Mouse (Mus musculus) forebrain, embryonic 10.5 days (tissue): ENCODE results near the gene Fam189a1. TPM values are rescaled to one million over a fixed set of nuclear protein-coding genes. Genes with fewer than 3 reads are reported as not detected.

ENCODE experiments used
- DNase-seq: peaks from one replicate; pipeline ENCODE4 v3.0.0-alpha.2; 2017; ENCODE audit warnings: low spot score; ENCODE audit errors: extremely low spot score
- H3K27ac ChIP-seq: fragments of 300-500 bp; sonication (generic); 2 replicates; pipeline ENCODE4 v1.5.1; 2016; ENCODE audit warnings: mild to moderate bottlenecking
- H3K27me3 ChIP-seq: fragments of 300-500 bp; sonication (generic); 2 replicates; pipeline ENCODE4 v1.6.1; 2016; ENCODE audit warnings: mild to moderate bottlenecking; ENCODE audit not compliant: poor library complexity, severe bottlenecking
- H3K36me3 ChIP-seq: fragments of 300-500 bp; sonication (generic); replicated peaks from 2 replicates; pipeline ENCODE4 v1.6.1; 2016; ENCODE audit warnings: mild to moderate bottlenecking, moderate library complexity
- H3K4me1 ChIP-seq: fragments of 300-500 bp; sonication (generic); 2 replicates; pipeline ENCODE4 v1.6.1; 2016
- H3K4me3 ChIP-seq: fragments of 300-500 bp; sonication (generic); 2 replicates; pipeline ENCODE4 v1.5.1; 2016; ENCODE audit warnings: mild to moderate bottlenecking, moderate library complexity
- H3K9me3 ChIP-seq: fragments of 300-500 bp; sonication (generic); 2 replicates; pipeline ENCODE4 v1.6.1; 2016; ENCODE audit warnings: mild to moderate bottlenecking, moderate library complexity
- WGBS: fragments of 180-500 bp; shearing (Covaris S2); methylation state at CpG from one replicate; pipeline ENCODE4 v1.1.7; 2016; 5-methylcytosine and 5-hydroxymethylcytosine counted together
- polyA plus RNA-seq: library from polyadenylated mRNA; unstranded; fragments of >200 nt; fragmentation: Nextera tagmentation; extraction: Ambion mirVana; gene quantifications from 2 replicates; pipeline ENCODE4 v1.2.1, GENCODE M21; 2016

The Fam189a1 gene
- polyA plus RNA-seq, 1 experiment from 2014 or later: 1.0 TPM

DNA sequence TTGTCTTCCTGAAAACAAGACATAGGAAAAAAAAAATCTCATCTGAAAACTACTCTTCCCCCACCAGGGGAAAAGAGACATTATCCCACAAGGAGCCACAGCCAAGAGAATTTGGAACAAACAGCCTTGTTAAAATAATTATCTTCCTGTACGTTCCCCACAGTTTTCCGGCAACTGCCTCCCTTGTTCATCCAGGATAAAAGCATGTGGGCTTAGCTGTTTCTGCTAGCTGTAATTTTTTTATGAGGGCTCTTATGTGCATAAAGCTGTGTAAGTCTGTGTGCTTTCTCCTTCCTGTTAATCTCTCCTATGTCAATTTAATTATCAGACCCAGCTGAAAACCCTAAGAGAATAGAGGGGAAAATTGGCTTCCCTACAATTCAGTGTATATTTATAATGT is 241.2 kb downstream of the Fam189a1 start:
- Histone ChIP-seq H3K4me3 (no peak overlapping the region), H3K4me1 (no peaks in the 10 kb centered on the region), H3K27ac (no peak overlapping the region), H3K36me3 (no peaks in the 10 kb centered on the region), H3K9me3 (no peaks in the 10 kb centered on the region), H3K27me3 (no peaks in the 10 kb centered on the region)
- WGBS: 82% methylated on average over 2 of the region's 2 CpGs
- no peak for DNase-seq

GRCm38 (mm10) chr7:64911945-64912344 is 244.4 kb downstream of the Fam189a1 start:
- no peaks in the 10 kb centered on the region for H3K27me3 ChIP-seq
- 80% methylated on average over 2 of the region's 2 CpGs for WGBS
- DNase-seq: no peak
- H3K27ac ChIP-seq: no peak overlapping the region
- no peak overlapping the region for H3K4me3 ChIP-seq
- H3K36me3 ChIP-seq: no peaks in the 10 kb centered on the region
- H3K4me1 ChIP-seq: no peaks in the 10 kb centered on the region
- no peaks in the 10 kb centered on the region for H3K9me3 ChIP-seq

- no peak for DNase-seq
- H3K9me3 ChIP-seq: no peaks in the 10 kb centered on the region
- no peak overlapping the region for H3K27ac ChIP-seq
- H3K4me3 ChIP-seq: no peak overlapping the region
- no peaks in the 10 kb centered on the region for H3K36me3 ChIP-seq
- no peaks in the 10 kb centered on the region for H3K27me3 ChIP-seq
- H3K4me1 ChIP-seq: no peaks in the 10 kb centered on the region
- WGBS: 89% methylated on average over 2 of the region's 2 CpGs
These were observed 246.2 kb downstream of the Fam189a1 start for GRCm38 (mm10) chr7:64910208-64910607.

- no peak overlapping the region for H3K4me3 ChIP-seq
- no peaks in the 10 kb centered on the region for H3K9me3 ChIP-seq
- H3K27ac ChIP-seq: no peak overlapping the region
- DNase-seq: no peak
- no peaks in the 10 kb centered on the region for H3K36me3 ChIP-seq
- H3K4me1 ChIP-seq: no peaks in the 10 kb centered on the region
- 84% methylated on average over 5 of the region's 5 CpGs for WGBS
- H3K27me3 ChIP-seq: no peaks in the 10 kb centered on the region
These were observed 249.4 kb downstream of the Fam189a1 start for GRCm38 (mm10) chr7:64906955-64907354.

GRCm38 (mm10) chr7:64905506-64905905 is 250.9 kb downstream of the Fam189a1 start:
- DNase-seq: no peak
- no peaks in the 10 kb centered on the region for H3K4me1 ChIP-seq
- WGBS: 89% methylated on average over 3 of the region's 3 CpGs
- H3K27me3 ChIP-seq: no peaks in the 10 kb centered on the region
- H3K4me3 ChIP-seq: no peak overlapping the region
- H3K36me3 ChIP-seq: no peaks in the 10 kb centered on the region
- no peaks in the 10 kb centered on the region for H3K9me3 ChIP-seq
- H3K27ac ChIP-seq: no peak overlapping the region

DNA sequence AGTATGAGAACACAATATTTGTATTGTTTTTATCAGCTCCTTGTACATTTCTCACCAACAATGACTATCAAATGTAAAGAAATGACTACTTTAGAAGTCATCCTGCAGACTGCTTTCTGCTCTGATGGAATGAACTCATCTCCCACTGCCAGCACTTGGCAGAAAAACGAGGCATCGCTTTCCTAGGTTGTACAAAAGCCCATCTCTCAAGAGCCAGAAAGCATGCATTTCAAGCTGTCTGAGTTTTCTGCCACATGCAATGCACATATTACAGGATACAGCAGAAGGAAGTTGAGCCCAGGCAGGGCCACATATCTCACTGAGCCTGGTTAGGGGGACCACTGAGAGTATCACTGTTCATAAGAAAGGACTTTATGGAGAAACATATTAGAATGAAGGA is 256.1 kb downstream of the Fam189a1 start:
- no peak overlapping the region for H3K4me3 ChIP-seq
- WGBS: 93% methylated on average over 2 of the region's 2 CpGs
- H3K36me3 ChIP-seq: no peaks in the 10 kb centered on the region
- no peak for DNase-seq
- H3K4me1 ChIP-seq: peaks cover 6% of the 10 kb centered on the region; the same call in 1 of the 2 replicates
- H3K27me3 ChIP-seq: no peaks in the 10 kb centered on the region
- H3K27ac ChIP-seq: no peak overlapping the region
- H3K9me3 ChIP-seq: no peaks in the 10 kb centered on the region

DNA sequence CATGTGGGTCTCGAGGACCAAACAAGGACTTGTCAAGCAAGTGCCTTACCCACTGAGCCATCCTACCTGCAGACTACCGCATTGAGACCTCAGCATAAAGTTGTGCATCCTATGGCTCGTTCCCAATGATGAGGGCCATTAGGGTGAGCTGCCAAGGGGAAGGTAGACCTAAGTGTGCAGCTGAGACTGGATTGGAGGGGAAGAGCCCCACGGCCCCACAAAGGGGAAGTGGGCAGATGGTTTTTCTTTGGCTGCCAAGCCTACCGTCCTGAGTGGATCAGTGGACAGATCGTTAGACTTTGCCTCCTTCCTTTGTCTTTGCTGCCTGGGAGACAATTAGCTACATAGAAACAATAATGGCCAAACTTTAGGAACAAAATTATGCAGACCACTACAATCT is 259.8 kb downstream of the Fam189a1 start:
- H3K36me3 ChIP-seq: no peaks in the 10 kb centered on the region
- H3K4me3 ChIP-seq: no peak overlapping the region
- no peak overlapping the region for H3K27ac ChIP-seq
- peaks cover 6% of the 10 kb centered on the region; the same call in 1 of the 2 replicates for H3K4me1 ChIP-seq
- H3K27me3 ChIP-seq: no peaks in the 10 kb centered on the region
- H3K9me3 ChIP-seq: no peaks in the 10 kb centered on the region
- 88% methylated on average over 6 of the region's 6 CpGs for WGBS
- no peak for DNase-seq

- Histone ChIP-seq H3K9me3 (no peaks in the 10 kb centered on the region), H3K27ac (no peak overlapping the region), H3K4me1 (peaks cover 6% of the 10 kb centered on the region; the same call in 1 of the 2 replicates), H3K4me3 (no peak overlapping the region), H3K36me3 (no peaks in the 10 kb centered on the region), H3K27me3 (no peaks in the 10 kb centered on the region)
- no peak for DNase-seq
- 63% methylated on average over 5 of the region's 5 CpGs for WGBS
These were observed 260.7 kb downstream of the Fam189a1 start for GRCm38 (mm10) chr7:64895685-64896101.

GRCm38 (mm10) chr7:64891139-64891538 is 265.2 kb downstream of the Fam189a1 start:
- H3K4me1 ChIP-seq: peaks cover 6% of the 10 kb centered on the region; the same call in 1 of the 2 replicates
- DNase-seq: no peak
- no peaks in the 10 kb centered on the region for H3K27me3 ChIP-seq
- no peak overlapping the region for H3K27ac ChIP-seq
- H3K4me3 ChIP-seq: no peak overlapping the region
- H3K36me3 ChIP-seq: no peaks in the 10 kb centered on the region
- 94% methylated on average over 3 of the region's 3 CpGs for WGBS
- H3K9me3 ChIP-seq: no peaks in the 10 kb centered on the region

DNA sequence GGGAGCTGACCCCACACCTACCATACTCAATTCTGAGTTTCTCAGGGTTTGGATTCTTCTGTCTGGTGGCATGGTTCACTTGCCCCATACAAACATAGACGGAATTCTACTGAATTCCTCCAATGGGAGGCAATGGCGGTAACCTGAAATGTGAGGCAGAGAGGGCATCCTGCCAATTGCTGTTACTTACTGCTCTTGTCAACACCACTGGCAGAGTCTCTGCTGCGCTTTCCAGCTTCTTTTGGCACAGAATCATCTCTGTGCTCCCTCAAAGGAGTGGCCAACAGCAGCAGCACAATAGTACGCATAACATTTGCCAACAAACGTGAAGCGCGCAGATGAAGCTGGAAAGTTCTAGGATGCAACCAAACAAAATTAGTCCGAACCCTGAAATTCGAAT is 266.5 kb downstream of the Fam189a1 start:
- H3K36me3 ChIP-seq: no peaks in the 10 kb centered on the region
- no peak overlapping the region for H3K27ac ChIP-seq
- 93% methylated on average over 9 of the region's 9 CpGs for WGBS
- no peak for DNase-seq
- no peaks in the 10 kb centered on the region for H3K27me3 ChIP-seq
- no peaks in the 10 kb centered on the region for H3K4me1 ChIP-seq
- no peak overlapping the region for H3K4me3 ChIP-seq
- H3K9me3 ChIP-seq: no peaks in the 10 kb centered on the region

DNA sequence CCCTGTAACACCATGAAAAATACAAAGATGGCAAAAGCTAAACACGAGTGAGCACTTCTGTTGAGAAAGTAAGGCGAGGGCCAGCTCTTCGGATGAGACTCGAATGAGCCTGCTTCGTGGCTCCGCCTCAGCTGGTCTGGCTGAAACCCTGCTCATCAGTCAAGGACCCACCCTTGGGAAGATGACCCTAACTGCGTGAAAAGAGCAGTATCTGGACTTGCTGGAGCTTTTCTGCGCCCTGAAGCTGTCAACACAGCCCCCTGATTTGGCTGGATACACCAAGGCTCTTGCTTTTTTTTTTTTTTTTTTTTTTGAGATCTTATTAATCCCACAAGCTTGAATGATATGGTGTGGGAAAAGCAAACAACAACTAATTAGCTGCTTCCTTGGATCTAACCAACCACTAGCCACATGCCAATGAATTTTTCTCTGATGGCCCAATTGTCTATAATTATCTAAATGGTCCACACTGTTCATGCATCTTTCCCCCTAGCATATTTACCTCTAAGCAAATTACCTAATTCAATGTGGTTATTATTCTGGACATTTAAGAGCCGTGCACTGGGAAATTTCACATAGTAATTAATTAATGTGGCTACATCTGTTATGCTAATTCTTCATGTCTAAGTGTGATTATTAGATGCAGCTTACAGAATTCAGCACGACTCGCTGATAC is 272.0 kb downstream of the Fam189a1 start:
- Histone ChIP-seq H3K27me3 (no peaks in the 10 kb centered on the region), H3K36me3 (no peaks in the 10 kb centered on the region), H3K4me3 (no peak overlapping the region), H3K4me1 (no peaks in the 10 kb centered on the region), H3K27ac (no peak overlapping the region), H3K9me3 (no peaks in the 10 kb centered on the region)
- WGBS: 80% methylated on average over 11 of the region's 11 CpGs
- DNase-seq: no peak

GRCm38 (mm10) chr7:64882243-64882642 is 274.1 kb downstream of the Fam189a1 start:
- WGBS: 84% methylated on average over 6 of the region's 6 CpGs
- H3K9me3 ChIP-seq: no peaks in the 10 kb centered on the region
- H3K27me3 ChIP-seq: no peaks in the 10 kb centered on the region

GRCm38 (mm10) chr7:64881387-64881786 is 275.0 kb downstream of the Fam189a1 start:
- Histone ChIP-seq H3K36me3 (no peaks in the 10 kb centered on the region), H3K27me3 (no peaks in the 10 kb centered on the region), H3K9me3 (no peaks in the 10 kb centered on the region), H3K27ac (no peak overlapping the region), H3K4me1 (no peaks in the 10 kb centered on the region), H3K4me3 (no peak overlapping the region)
- 85% methylated on average over 7 of the region's 7 CpGs for WGBS
- no peak for DNase-seq

More at GRCm38 (mm10) chr7:64882243-64882642, 274.1 kb downstream of the Fam189a1 start:
- H3K4me3 ChIP-seq: no peak overlapping the region
- no peaks in the 10 kb centered on the region for H3K36me3 ChIP-seq
- DNase-seq: no peak
- H3K27ac ChIP-seq: no peak overlapping the region
- no peaks in the 10 kb centered on the region for H3K4me1 ChIP-seq

- Histone ChIP-seq H3K36me3 (no peaks in the 10 kb centered on the region), H3K4me1 (no peaks in the 10 kb centered on the region), H3K27ac (no peak overlapping the region), H3K4me3 (no peak overlapping the region), H3K27me3 (no peaks in the 10 kb centered on the region), H3K9me3 (no peaks in the 10 kb centered on the region)
- no peak for DNase-seq
- WGBS: 91% methylated on average over 5 of the region's 5 CpGs
These were observed 276.0 kb downstream of the Fam189a1 start for GRCm38 (mm10) chr7:64880415-64880814.
